8 mouse cellular contexts compared by ENCODE assay signal in genomic region chr17:85995727-85996126, GRCm38 (mm10).
DNase-seq lines count a peak whose midpoint lies in the region; ATAC-seq lines count a peak whose summit lies in the region.

No protein-coding gene starts in this region.

- H3K9me3 ChIP-seq in midbrain, embryonic 13.5 days: peaks cover 3% of the 10 kb centered on the region; the same call in 1 of the 2 replicates
- H3K9me3 ChIP-seq in midbrain, embryonic 10.5 days (replicated peaks): peaks cover 7% of the 10 kb centered on the region; the same call in 1 of the 2 replicates
- no peaks in the 10 kb centered on the region for H3K9me3 ChIP-seq in intestine, embryonic 15.5 days

- H3K27me3 ChIP-seq in midbrain, embryonic 13.5 days: no peaks in the 10 kb centered on the region
- H3K27me3 ChIP-seq in midbrain, embryonic 10.5 days (ENCODE audit: low read depth, poor library complexity, severe bottlenecking): no peaks in the 10 kb centered on the region
- no peaks in the 10 kb centered on the region for H3K27me3 ChIP-seq in intestine, embryonic 15.5 days (replicated peaks)

- 80% methylated on average over 2 of the region's 2 CpGs for whole genome bisulfite sequencing in midbrain, embryonic 13.5 days
- 96% methylated on average over 2 of the region's 2 CpGs for WGBS in midbrain, embryonic 10.5 days
- WGBS in intestine, embryonic 15.5 days: 63% methylated on average over 2 of the region's 2 CpGs

- H3K4me1 ChIP-seq in midbrain, embryonic 13.5 days (replicated peaks): no peaks in the 10 kb centered on the region
- no peaks in the 10 kb centered on the region for H3K4me1 ChIP-seq in midbrain, embryonic 10.5 days
- H3K4me1 ChIP-seq in intestine, embryonic 15.5 days (replicated peaks): no peaks in the 10 kb centered on the region

- no peak overlapping the region for H3K4me3 ChIP-seq in midbrain, embryonic 13.5 days (replicated peaks)
- H3K4me3 ChIP-seq in midbrain, embryonic 10.5 days: no peak overlapping the region
- H3K4me3 ChIP-seq in intestine, embryonic 15.5 days (replicated peaks): no peak overlapping the region

- H3K36me3 ChIP-seq in midbrain, embryonic 13.5 days: peaks cover 18% of the 10 kb centered on the region
- H3K36me3 ChIP-seq in midbrain, embryonic 10.5 days: peaks cover 47% of the 10 kb centered on the region
- H3K36me3 ChIP-seq in intestine, embryonic 15.5 days: peaks cover 4% of the 10 kb centered on the region; the same call in 1 of the 2 replicates

- H3K4me2 ChIP-seq in midbrain, embryonic 13.5 days (replicated peaks): no peak overlapping the region
- H3K4me2 ChIP-seq in intestine, embryonic 15.5 days (replicated peaks): no peak overlapping the region

- H3K9ac ChIP-seq in midbrain, embryonic 13.5 days (replicated peaks): no peak overlapping the region
- no peak overlapping the region for H3K9ac ChIP-seq in intestine, embryonic 15.5 days

- DNase-seq in midbrain, embryonic 10.5 days (ENCODE audit: low spot score): no peak
- DNase-seq in cerebellum, postnatal 25 days: peak; percentile 48 to 76
- peak; percentile 72 for DNase-seq in heart, adult 8-10 months (ENCODE audit: low spot score)
- DNase-seq in layer of hippocampus, adult 9-11 months: peak; percentile 76
- no peak for DNase-seq in thymus, postnatal 0 days (ENCODE audit: low spot score)

- no peak overlapping the region for H3K27ac ChIP-seq in midbrain, embryonic 13.5 days
- no peak overlapping the region for H3K27ac ChIP-seq in midbrain, embryonic 10.5 days (replicated peaks)
- no peak overlapping the region for H3K27ac ChIP-seq in intestine, embryonic 15.5 days

- 0 out of 2 replicates have a peak, but pooled peaks have one; percentile 48 for ATAC-seq in midbrain, embryonic 13.5 days
- ATAC-seq in megakaryocyte-erythroid progenitor cell, adult 5-6 weeks (replicated peaks; ENCODE audit: low FRiP score, low TSS enrichment, poor library complexity, severe bottlenecking): peak; percentile 43; the same call in 1 of the 2 replicates
- ATAC-seq in intestine, embryonic 15.5 days: no peak

Comparison
In these comparisons a context has a peak if more than half of its experiments do, and no peak if none do; other contexts are left out.
1. DNase-seq: peak in cerebellum, postnatal 25 days (2 of 2), heart, adult 8-10 months (single experiment) and layer of hippocampus, adult 9-11 months (single experiment); none in midbrain, embryonic 10.5 days (single experiment) and thymus, postnatal 0 days (single experiment).